13 mouse cellular contexts compared by ENCODE assay signal in the genomic region with DNA sequence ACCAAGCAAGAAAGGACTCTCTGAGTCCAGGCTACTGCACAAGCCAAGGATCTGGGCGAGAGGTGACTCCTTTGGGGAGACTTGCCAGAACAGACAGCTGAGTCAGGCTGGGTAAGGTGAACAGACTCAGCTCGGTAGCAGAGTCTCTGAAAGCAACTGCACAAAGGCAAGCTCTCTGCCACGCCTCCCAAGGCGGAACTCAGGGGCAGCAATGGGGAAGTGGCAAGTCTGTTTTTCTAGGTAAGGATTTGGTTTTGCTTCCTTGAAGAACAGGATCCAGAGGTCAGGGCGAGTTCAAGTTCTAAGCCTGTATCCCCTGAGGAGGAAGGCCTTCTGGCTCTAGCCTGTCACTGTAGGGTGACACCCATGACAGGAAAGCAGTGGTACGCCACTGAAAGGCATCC. TPM values are rescaled to one million over a fixed set of nuclear protein-coding genes. Genes with fewer than 3 reads are reported as not detected.
DNase-seq lines count a peak whose midpoint lies in the region; ATAC-seq and TF ChIP-seq lines count a peak whose summit lies in the region.
"Had no signal": no experiment of that assay in that cellular context is flagged by ENCODE, and none has a peak within 500 bp of the region (broad histone marks: within the 10 kb centered on the region; RNA-seq: fewer than 3 reads in every experiment).

No protein-coding gene starts in this region.

- 25% methylated on average over 6 of the region's 6 CpGs for WGBS in bone marrow, adult 2 months
- 62% methylated on average over 6 of the region's 6 CpGs for WGBS in intestine, embryonic 16.5 days
- WGBS in small intestine, adult 2 months = 28% methylated on average over 6 of the region's 6 CpGs

- no peaks in the 10 kb centered on the region for H3K9me3 ChIP-seq in intestine, embryonic 16.5 days (ENCODE audit: control insufficient read depth, low read length)
- H3K9me3 ChIP-seq: liver, embryonic 13.5 days had no signal

- peak; percentile 77 for ATAC-seq in intestine, embryonic 16.5 days

- no peak for TF ChIP-seq CTCF in bone marrow, adult 2 months (IDR thresholded peaks at IDR 0.05; ENCODE audit: control insufficient read depth, insufficient read depth, low read length)
- TF ChIP-seq CTCF in small intestine, adult 2 months (IDR thresholded peaks at IDR 0.05; ENCODE audit: extremely low read depth, insufficient read length, insufficient replicate concordance, low read depth, low read length) = no peak

- H3K4me3 ChIP-seq in bone marrow, adult 2 months (replicated peaks; ENCODE audit: control insufficient read depth, low read depth, low read length) = peak overlapping the region; percentile 8
- H3K4me3 ChIP-seq in intestine, embryonic 16.5 days (ENCODE audit: low read length) = no peak overlapping the region
- H3K4me3 ChIP-seq in small intestine, adult 2 months (ENCODE audit: low read depth, low read length) = no peak overlapping the region
- H3K4me3 ChIP-seq: liver, embryonic 13.5 days had no signal

- no peaks in the 10 kb centered on the region for H3K27me3 ChIP-seq in intestine, embryonic 16.5 days (replicated peaks; ENCODE audit: control insufficient read depth, insufficient read depth, low read length)
- H3K27me3 ChIP-seq in small intestine, adult 2 months (ENCODE audit: control insufficient read depth, insufficient read depth, low read length) = no peaks in the 10 kb centered on the region
- H3K27me3 ChIP-seq: liver, embryonic 13.5 days had no signal

- peaks cover 6% of the 10 kb centered on the region for H3K4me1 ChIP-seq in bone marrow, adult 2 months (ENCODE audit: control insufficient read depth, insufficient read depth, low read length)
- H3K4me1 ChIP-seq in intestine, embryonic 16.5 days (ENCODE audit: control insufficient read depth, insufficient read depth, low read length) = peaks cover 17% of the 10 kb centered on the region
- peaks cover 18% of the 10 kb centered on the region for H3K4me1 ChIP-seq in small intestine, adult 2 months (ENCODE audit: control insufficient read depth, insufficient read depth, insufficient read length, low read length)

- H3K36me3 ChIP-seq in intestine, embryonic 16.5 days (ENCODE audit: control insufficient read depth, insufficient read depth, low read length) = peaks cover 27% of the 10 kb centered on the region
- peaks cover 24% of the 10 kb centered on the region for H3K36me3 ChIP-seq in small intestine, adult 2 months (ENCODE audit: control insufficient read depth, insufficient read depth, low read length)

- H3K4me2 ChIP-seq in intestine, embryonic 16.5 days (ENCODE audit: low read depth, low read length) = 0 out of 2 replicates have a peak overlapping the region, but pooled peaks have one; percentile 5
- H3K4me2 ChIP-seq: liver, embryonic 13.5 days had no signal

- 0 out of 2 replicates have a peak overlapping the region, but pooled peaks have one; percentile 7 for H3K9ac ChIP-seq in intestine, embryonic 16.5 days (ENCODE audit: low read depth, low read length)
- H3K9ac ChIP-seq: liver, embryonic 13.5 days had no signal

- peak overlapping the region; percentile 85 for H3K27ac ChIP-seq in bone marrow, adult 2 months (ENCODE audit: control insufficient read depth, insufficient read depth, low read depth, low read length, poor library complexity)
- peak overlapping the region; percentile 84 for H3K27ac ChIP-seq in intestine, embryonic 16.5 days (ENCODE audit: low read length)
- peak overlapping the region; percentile 81 for H3K27ac ChIP-seq in small intestine, adult 2 months (ENCODE audit: insufficient read depth, low read depth, low read length)
- H3K27ac ChIP-seq: liver, embryonic 13.5 days had no signal

- peak; percentile 60 to 81 for DNase-seq in kidney, postnatal 25 days
- DNase-seq in kidney, postnatal 10 days = no peak
- DNase-seq in cerebellum, adult 11-12 months = no peak
- DNase-seq in right cerebral cortex, postnatal 14 days = no peak
- DNase-seq: cerebellum, postnatal 25 days; heart, postnatal 4 days; layer of hippocampus, postnatal 36 days; liver, embryonic 13.5 days; right cerebral cortex, adult 18-20 months; thymus, adult 18-20 months had no signal

- TF ChIP-seq POLR2A in bone marrow, adult 2 months (IDR thresholded peaks at IDR 0.05; ENCODE audit: borderline replicate concordance, control insufficient read depth, low read depth, low read length) = no peak
- no peak for TF ChIP-seq POLR2A in small intestine, adult 2 months (IDR thresholded peaks at IDR 0.05; ENCODE audit: low read depth, low read length)

RNA-seq across cellular contexts. Expression of a gene that starts 9.1 kb away (rescaled TPM):
- polyA plus RNA-seq in bone marrow, adult 2 months (2011; ENCODE audit: insufficient read depth, insufficient read length, low replicate concordance, missing spikeins) = 369 and 431 TPM in 2 replicates
- 1,467 and 1,508 TPM in 2 replicates for polyA plus RNA-seq in intestine, embryonic 16.5 days (2015; fragmentation: Nextera tagmentation; extraction: Ambion mirVana)
- polyA plus RNA-seq in small intestine, adult 2 months (2012; rRNA removed) = 3,019 and 4,573 TPM in 2 replicates

RNA-seq across cellular contexts. Expression of a gene that starts 14.5 kb away (rescaled TPM):
- polyA plus RNA-seq in bone marrow, adult 2 months (2011; ENCODE audit: insufficient read depth, insufficient read length, low replicate concordance, missing spikeins) = 16.3 and 17.7 TPM in 2 replicates
- polyA plus RNA-seq in intestine, embryonic 16.5 days (2015; fragmentation: Nextera tagmentation; extraction: Ambion mirVana) = 48.4 and 51.9 TPM in 2 replicates
- 8.2 and 13.1 TPM in 2 replicates for polyA plus RNA-seq in small intestine, adult 2 months (2012; rRNA removed)

RNA-seq across cellular contexts. Expression of a gene that starts 20.4 kb away (rescaled TPM):
- 24.0 and 45.5 TPM in 2 replicates for polyA plus RNA-seq in bone marrow, adult 2 months (2011; ENCODE audit: insufficient read depth, insufficient read length, low replicate concordance, missing spikeins)
- 162 and 166 TPM in 2 replicates for polyA plus RNA-seq in intestine, embryonic 16.5 days (2015; fragmentation: Nextera tagmentation; extraction: Ambion mirVana)
- 61.9 and 113 TPM in 2 replicates for polyA plus RNA-seq in small intestine, adult 2 months (2012; rRNA removed)

RNA-seq across cellular contexts. Expression of a gene that starts 40.6 kb away (rescaled TPM):
- 4.4 and 19.6 TPM in 2 replicates for polyA plus RNA-seq in bone marrow, adult 2 months (2011; ENCODE audit: insufficient read depth, insufficient read length, low replicate concordance, missing spikeins)
- polyA plus RNA-seq in intestine, embryonic 16.5 days (2015; fragmentation: Nextera tagmentation; extraction: Ambion mirVana) = 6.5 and 9.0 TPM in 2 replicates
- polyA plus RNA-seq in small intestine, adult 2 months (2012; rRNA removed) = 1.2 and 1.8 TPM in 2 replicates

Comparison
In these comparisons a context has a peak if more than half of its experiments do, and no peak if none do; other contexts are left out.
1. DNase-seq: peak in kidney, postnatal 25 days (2 of 2); none in kidney, postnatal 10 days (single experiment), cerebellum, adult 11-12 months (single experiment) and right cerebral cortex, postnatal 14 days (single experiment).
2. Peak in every context shown above with its lines, with median percentiles within 50 percentile points of each other: H3K27ac ChIP-seq.